Mouse (Mus musculus) layer of hippocampus, adult 11-12 months (tissue): Measurements from ENCODE around the gene Zbtb38.

ENCODE experiments used
- DNase-seq: peaks from one replicate; pipeline ENCODE4 v3.0.0; 2022; ENCODE audit warnings: low spot score

The Zbtb38 gene

DNA sequence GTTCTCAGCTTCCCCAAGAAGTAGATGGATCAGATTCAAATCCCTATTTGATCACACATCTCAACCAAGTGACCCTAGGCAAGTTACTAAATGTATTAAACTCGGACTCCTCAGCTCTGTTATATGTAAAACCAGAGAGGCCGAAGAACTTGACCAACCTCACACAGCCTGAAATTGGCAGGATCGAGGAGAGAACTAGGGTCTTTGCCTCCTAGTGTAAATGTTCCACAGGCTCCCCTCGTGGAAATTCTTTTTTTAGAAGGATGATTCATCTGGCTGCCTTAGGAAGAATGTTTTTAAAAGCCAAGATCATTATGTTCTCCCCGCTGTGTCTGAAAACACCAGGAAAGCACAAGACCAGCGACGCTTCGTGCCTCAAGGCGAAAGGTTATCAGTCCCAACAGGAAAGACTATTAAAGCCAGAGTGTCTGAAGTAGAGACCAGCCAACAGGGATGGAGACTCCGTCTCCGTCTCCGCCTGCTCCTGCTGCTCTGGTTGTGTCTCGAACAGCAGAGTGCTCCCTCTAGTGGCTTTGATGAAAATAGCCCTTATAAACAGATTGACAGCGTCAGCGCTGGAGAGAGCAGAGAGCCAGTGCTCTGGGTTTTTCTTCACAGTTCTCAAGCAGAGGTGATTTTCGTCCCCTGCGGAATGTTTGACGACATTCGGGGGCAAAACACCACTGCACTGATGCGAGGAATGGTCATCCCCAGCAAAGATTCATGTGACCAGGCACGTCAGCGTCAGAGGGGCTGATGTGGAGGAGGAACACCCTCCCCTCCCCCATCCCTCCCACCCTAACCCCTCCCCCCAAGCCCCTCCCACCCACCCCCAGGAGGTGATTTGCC, 6.3 kb upstream of the Zbtb38 start:
- peak; percentile 86 for DNase-seq

DNA sequence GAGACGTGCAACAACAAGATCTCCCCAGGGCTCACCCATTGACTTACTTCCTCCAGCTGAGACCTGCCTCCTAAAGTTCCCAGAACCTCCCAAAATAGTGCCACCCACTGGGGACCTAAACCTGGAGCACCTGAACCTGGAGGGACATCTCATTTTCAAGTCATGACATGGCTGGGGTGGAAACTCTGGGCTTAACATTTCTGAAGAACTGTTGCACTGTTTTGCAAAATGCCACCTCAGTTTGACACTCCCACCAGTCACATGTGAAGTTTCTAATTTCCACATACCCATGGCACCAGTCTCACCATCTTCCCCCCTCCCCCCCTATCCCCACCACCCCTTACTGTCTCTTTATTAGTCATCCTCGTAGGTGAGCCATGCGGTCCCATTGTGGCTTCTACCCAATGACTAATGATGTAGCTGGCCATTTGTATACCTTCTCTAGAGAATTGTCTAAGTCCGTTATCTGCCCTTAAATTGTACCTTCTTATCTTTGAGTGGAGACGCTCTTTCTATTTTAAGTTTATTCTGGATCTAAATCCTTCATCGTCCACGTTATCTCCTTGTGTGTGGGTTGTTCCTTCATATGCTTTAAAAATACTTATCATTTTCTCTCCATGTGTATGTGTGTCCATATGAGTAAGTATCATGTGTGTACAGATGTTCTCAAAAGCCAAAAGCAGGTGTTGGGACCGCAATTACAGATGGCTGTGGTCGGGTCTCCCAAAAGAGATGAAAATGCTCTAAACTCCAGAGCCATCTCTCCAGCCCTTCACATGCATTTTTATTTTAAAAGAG, 4.2 kb upstream of the Zbtb38 start:
- no peak for DNase-seq

DNA sequence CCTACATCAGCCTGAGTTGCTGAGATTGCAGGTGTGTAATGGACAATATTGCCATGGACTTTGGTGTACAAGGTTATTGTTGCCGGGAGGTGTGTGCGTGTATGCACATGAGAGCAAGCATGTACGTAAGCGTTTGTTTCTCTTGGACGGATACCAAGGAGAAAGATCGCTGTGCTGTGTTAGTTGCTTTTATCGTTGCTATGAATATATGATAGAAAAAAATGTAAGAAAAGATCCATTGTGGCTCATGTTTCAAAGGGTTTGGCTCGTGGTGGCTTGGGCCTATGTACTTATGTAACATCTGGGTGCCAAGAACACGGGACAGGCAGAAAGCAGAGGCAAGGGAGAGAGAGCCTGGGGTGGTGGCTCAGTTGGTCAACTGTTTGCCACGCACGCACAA, 3.1 kb upstream of the Zbtb38 start:
- no peak for DNase-seq

DNA sequence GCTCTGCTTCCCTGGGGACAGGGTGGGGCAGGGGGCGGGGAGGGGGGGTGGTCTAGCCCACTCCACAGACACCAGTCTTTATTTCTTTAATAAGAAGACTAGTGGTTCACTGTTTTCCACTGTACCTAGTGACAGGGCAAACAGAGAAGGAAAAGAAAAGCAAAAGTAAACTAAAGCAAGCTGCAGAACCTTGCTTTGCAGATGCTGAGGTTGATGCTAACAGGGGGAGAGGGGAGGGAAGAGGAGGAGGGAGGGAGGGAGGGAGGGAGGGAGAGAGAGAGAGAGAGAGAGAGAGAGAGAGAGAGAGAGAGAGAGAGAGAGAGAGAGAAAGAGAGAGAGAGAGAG, 2.0 kb upstream of the Zbtb38 start:
- no peak for DNase-seq

DNA sequence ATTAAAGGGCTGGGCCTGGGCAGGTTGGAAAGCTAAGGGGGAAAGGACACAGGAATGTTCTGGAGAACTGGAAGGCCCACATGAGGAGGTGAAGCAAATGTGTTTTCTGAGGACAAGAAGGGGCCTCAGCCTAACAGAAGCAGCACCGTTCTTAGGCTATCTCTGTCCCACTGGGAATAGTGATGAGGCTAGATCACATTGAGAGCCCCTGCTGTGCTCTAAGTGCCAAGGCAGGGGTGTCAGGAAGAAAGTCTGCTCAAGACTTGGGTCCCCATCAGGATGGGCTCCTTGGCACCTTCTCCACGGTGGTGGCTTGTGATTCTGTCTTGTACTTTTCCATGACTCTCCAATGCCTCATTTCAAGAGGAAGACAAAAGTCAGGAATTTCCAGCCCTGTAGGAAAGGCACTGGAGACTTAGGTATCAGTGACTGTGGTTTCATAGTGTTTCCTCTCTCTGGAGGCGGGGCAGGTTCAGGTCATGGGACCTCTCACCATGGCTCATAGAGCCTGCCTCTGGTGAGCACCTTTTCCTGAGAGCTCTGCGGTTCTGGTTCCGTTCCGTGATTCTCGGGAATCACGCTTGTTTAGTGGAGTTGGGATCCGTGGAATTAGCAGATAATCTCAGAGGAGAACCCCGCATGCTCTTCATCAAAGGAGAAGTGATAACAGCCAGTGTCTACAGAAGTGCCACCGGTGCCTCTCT, 1.4 kb upstream of the Zbtb38 start:
- no peak for DNase-seq

DNA sequence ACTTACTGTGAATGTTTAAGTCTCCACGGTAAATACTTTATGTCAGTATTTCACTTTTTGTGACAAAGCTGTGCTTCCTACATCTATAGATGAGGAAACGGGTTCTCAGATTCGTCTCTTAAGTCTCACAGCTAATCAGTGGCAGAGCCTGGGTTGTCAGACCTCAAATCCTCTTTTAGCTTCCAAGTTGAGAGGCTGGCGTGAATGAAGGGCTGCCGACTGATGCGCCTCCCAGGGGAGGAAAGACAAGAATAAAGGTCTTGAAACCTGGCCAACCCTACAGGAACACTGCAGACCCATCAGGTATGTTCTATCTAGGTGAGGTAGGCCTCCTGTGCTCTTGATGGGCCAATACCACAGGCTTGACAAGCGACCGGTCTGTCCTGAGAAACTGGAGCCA, 761 bp upstream of the Zbtb38 start:
- DNase-seq, result no peak

DNA sequence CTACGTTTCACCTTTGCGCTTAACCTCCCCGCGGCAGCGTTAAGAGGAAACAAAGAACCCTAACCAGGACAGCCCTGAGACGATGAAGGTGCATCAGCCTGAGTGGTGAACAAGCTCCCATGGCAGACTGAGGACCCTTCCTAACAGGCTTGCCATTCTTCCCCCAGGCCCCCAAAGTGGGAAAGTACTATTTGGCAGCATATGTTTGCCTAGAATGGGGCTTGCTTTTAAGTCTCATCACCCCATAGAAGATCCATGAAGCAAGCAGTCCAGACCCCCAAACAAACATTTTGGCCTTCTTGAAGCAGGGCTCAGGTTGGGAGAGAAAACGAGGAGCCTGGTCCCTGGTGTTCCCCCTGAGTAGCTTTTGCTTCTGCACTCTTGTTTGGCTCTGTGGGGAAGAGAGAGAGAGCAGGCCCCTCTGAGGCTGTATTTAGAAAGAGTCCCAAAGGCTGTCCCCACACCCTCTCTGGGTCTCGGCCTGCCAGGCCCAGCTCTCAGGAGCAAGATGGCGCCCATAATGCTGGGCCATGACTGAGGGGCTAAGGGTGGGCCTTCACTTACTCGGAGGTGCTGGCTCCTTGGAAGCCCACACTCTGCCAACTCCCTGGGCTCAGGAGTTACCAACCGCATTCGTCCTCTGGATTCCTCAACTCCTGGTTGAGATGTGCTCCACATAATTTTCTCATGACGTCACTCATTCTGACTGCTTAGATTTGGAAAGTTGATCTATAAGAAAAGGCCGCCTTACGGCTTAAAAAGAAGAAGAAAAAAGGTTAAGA, 619 bp downstream of the Zbtb38 start:
- DNase-seq, result no peak

DNA sequence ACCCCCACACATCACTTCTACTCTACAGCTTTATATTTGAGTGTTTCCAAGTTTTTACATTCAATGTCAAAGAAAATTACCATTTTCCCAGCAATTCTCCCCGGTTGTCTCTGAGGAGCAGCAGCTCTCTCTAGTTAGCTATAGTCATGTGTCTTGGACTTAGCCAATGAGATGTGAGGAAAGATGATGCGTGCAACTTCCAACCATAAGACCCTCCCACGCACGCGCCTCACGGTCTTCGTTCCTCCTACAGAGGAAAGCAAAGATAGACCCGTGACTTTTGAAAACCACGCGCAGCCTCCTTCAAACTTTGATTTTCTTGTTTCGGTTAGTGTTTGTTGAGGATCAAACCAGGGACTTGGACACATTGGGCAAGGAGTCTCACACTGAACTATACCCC, 2.0 kb downstream of the Zbtb38 start:
- DNase-seq, result no peak

DNA sequence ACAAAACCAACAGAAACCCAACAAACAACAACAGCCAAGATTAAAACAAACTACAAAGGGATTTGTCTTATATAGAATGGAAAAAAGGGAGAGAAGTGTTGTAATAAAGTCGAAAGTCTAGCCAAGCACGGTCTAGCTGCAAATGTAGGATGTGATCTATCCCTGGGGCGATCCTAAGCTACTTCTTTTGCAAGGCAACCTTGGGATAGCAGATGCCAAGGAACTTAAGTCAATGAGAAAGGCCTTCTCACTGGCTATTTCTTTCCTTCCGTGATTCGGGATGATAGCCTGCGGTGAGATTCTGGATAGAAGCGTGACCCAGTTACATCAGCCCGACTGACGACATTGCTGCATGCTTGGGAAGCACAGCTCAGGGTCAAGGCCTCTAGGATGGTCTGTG, 6.1 kb downstream of the Zbtb38 start:
- DNase-seq, result no peak

DNA sequence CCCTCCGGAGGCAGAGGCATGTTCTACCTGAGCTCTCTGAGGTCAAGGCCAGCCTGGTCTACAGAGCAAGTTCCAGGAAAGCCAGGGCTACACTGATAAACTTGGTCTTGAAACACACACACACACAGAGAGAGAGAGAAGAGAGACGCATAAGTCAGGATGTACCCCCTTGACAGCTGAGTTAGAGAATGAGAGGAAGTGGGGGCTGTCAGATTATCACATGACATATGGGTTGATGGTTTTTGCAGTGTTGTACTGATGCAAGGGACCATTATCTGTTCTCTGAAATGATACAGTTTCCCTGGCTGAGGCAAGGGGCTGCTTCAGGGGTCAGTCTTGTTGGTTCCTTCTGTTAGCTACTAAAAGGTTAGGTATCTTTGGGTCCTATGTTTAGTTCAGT, 7.7 kb downstream of the Zbtb38 start:
- no peak for DNase-seq

DNA sequence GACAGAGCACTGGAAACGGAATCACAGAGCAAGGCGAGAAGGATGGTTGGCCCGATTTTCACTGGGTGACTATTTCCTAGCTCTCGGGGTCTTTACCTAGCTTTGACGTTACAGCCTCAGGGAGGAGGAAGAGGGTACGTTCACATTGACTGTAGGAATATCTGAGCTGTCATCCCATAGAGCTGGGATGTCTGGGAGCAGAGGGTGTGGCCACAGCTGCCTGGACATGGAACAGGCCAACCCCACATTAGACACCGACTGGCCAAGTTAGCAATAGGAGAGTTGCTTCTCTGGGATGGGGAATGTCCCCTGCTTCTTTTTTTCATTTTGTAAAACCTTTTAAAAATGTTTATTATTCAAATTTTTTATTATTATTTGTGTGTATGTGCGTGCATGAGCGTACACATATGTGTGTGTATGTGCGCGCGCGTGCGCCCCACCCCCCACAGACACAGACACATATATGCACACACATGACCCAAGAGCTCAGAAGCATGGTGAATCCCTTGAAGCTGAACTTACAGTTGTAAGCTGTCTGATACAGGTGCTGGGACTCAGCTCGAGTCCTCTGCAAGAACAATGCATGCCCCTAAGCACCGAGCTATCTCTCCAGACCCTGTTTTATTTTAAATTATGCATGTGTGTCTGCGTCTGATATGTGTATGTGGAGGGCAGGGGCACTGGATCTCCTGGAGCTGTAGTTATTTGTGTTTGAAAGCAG, 11.1 kb downstream of the Zbtb38 start:
- no peak for DNase-seq

DNA sequence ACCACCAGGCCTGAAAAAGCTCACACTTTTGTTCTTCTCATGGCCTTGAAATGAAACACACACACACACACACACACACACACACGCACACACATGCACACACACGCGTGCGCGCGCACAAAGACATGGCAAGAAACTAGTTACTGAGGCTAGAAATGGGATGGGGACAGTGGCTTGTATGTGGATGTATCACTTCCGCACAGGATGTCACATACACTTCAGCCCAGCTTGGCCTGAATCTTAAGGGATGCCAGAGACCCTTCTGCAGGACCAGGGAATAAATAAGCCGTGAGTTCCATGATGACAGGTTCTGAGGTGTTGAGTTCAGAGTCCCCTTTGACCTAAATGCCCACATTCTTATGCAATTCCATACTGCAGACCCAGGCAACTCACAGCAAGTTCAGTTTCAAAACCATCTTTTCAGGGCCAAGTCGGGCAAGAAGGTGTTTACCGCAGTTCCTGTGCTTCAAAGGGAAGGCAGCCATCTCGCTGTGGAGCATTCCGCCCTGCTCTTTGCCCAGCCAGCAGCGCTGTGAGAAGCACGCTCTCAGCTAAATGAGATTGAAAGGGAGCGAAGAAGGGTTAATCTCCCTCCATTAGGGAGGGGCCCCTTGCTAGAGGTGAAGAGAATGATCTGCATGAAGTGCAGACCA, 11.8 kb downstream of the Zbtb38 start:
- no peak for DNase-seq

DNA sequence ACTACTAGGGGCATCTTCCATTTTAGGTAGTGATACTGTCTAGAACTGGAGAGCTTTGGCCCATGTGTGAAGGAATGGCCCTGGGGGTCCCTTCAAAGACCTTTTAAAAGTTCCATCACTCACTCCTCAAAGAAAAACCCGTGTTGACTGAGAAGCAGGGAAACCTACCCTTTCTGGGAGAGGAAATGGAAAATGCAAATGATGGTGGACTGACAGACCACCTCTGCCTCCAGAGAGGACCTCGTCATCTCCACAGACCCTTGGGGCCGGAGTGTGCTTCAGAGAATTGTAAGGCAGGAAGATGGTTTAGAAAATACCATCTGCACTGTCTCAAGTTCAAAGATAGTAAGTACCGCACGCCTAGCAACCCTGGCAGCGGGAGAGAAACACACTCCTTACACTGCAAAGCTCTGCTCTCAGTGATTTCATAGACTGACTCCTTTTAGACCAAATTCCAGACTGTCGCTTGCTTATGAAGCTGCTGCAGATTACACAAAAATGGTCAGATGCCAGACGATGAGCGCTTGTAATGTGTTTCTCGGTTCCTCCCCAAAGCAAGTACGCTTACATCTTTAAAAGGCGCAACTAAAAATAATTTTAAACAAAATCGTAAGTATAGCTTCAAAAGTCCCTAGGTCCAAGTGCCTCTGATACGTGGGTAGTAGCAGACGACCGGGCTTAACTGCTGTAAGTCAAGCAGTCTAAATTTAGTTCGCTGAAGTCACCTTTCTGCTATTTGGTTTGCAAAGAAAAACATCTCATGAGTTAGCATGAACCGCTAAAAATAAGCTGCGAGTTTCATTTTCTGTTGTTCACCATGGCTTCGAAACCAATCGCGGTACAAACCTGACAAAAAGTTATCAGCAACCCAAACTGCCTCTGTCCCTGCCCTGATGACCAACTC, 12.6 kb downstream of the Zbtb38 start:
- no peak for DNase-seq

DNA sequence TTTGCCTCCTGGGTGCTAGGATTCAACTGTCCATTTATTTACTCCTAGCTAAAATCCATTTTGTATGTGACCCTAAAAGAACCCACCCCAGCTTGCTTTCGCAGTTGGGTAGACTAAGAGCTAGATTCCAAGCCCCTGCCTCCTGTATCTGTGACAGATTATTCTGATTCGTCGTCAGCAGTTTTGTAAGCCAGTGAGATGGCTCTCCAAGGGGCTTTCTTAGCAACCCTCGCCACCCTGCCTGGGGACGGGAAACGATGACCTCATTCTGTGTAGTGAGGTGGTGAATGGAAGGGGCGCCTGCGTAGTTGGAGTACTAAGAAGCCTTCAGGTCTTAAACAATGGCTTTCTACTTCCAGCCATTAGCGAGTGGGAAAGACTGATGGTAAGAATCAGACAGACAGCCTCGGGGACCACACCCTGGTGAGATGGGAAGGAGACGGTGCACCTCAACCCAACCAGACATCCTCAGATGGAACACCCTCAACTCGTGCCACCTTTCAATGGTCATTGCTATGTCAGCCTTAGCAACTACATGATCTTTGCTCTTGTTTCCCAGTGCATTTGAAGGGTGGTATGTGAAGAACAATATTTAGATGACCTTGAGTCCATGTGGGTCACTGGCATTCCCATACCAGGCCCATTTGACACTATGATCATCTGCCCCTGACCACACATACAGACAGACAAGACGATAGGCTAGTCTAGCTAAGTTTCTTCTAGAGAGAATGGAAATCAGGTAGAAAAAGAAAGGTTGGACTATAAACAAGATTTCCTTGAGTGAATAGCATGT, 13.9 kb downstream of the Zbtb38 start:
- no peak for DNase-seq

DNA sequence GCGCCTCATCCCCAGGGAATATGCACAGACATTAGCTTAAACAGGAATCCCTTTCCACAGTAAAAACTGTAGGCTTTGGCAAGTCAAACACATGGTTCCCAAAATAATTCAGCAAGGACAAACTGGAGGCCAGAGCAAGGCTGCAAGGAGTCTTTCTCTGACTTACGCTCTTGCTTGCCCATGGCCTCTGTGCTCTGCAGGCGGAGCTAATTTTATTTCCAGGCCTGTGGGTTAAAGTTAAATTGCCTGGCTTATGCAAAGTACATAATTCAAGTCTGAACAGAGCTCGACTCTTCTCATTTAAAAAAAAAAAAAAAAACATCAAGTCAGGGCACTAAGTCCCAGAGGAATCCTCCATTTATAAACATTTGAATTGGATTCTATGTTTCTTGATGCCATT, 16.7 kb downstream of the Zbtb38 start:
- DNase-seq, result no peak

DNA sequence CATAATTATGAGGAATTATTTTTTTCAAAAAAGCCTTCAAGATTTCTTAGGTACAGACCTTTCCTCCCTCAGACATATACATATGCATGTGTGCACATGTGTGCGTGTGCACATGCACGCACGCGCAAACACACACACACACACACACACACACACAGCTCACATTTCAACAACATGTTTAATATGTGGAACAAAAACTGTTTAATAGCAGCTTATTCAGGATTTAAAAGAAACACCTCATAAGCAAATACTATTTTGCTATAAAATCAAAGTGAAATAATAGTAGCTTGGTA, 19.3 kb downstream of the Zbtb38 start:
- DNase-seq, result no peak

DNA sequence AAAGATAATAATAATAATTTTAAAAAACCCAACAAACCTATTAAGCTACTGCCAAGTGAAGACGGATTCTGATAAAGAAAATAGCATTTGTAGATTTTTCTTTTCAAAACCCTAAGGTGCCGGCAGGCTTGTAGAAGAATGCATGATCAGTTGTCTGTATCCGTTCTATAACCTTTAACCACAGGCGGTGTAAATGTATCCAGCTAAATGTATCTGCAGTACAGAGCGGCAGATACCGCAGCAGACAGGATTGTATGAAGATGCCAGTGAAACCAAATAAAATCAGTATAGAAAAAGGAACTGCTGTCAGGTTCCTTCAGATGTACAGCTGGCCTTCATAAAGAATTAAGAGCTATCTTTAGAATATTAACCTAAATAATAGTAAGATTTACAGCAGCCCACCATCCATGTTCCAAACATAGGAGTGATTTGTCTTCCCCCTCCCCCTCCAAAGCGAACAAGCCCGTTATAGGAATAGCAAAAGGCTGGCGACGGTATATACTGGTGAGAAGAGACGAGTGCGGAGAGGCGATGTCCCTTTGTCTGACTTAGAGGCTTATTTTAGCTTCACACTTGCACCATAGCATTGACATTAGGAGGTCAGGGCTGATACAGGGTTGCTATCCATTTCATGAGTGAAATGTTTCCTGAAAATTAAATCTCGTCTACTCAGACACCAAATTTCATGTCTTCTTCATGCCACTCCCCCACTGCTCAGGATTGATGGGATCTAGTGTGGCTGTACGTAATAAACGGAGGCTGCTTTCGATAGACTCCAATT, 19.8 kb downstream of the Zbtb38 start:
- DNase-seq, result no peak

DNA sequence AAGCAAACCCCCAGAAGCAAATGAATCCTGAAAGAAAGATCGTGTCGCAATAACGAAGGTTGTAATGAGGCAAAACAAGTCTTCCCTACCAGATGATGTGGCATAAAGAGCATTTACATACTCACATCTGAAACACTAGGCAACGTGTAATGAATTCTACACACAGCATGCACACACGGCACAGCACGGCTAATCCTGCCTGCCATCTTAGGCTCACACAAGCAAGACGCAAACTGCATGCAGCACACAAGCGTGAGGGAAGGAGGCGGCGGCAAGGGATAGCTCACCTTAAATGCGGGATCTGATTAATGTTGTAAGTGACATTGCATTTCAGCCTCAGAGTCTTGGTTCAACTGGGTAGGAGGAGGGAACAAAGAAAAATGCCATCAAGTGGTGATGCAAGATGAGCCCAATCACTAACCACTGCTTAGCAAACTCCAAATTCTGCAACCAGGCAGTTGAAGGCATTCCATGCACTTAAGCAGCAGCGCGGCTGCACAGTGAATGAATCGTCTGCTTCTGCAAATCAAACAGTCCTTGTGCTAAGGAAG, 20.6 kb downstream of the Zbtb38 start:
- peak; percentile 57 for DNase-seq
